Mouse (Mus musculus) hindbrain, embryonic 11.5 days (tissue): ENCODE measurements around the gene Bola1. TPM values are rescaled to one million over a fixed set of nuclear protein-coding genes. Genes with fewer than 3 reads are reported as not detected.
A peak's percentile ranks its signal among the peaks of the same experiment; 100 is the strongest.
"Not testable (repeated sequence)": the region's sequence is repeated elsewhere in the genome, so short reads cannot be mapped to it uniquely, and the experiment has no call there.

Experiments
- ATAC-seq: fragments of 200-750 bp; cut with Nextera tagmentation; 2 replicates; pipeline ENCODE4 v1.8.0; 2017; ENCODE audit warnings: mild to moderate bottlenecking, moderate TSS enrichment, moderate library complexity; ENCODE audit not compliant: low FRiP score
- DNase-seq: peaks from one replicate; pipeline ENCODE4 v3.0.0-alpha.2; 2015; ENCODE audit warnings: low spot score
- H3K27ac ChIP-seq: fragments of 300-500 bp; sonication (generic); 2 replicates; pipeline ENCODE4 v1.5.1; 2014; ENCODE audit warnings: mild to moderate bottlenecking, low read depth, low read length
- H3K27me3 ChIP-seq: fragments of 300-500 bp; sonication (generic); 2 replicates; pipeline ENCODE4 v1.6.1; 2014; ENCODE audit warnings: mild to moderate bottlenecking, low read length, moderate library complexity, mixed read lengths; ENCODE audit not compliant: control insufficient read depth, insufficient read depth
- H3K36me3 ChIP-seq: fragments of 300-500 bp; sonication (generic); 2 replicates; pipeline ENCODE4 v1.6.1; 2014; ENCODE audit warnings: mild to moderate bottlenecking, low read length, moderate library complexity, mixed read lengths; ENCODE audit not compliant: control insufficient read depth, insufficient read depth
- H3K4me1 ChIP-seq: fragments of 300-500 bp; sonication (generic); replicated peaks from 2 replicates; pipeline ENCODE4 v1.6.1; 2014; ENCODE audit warnings: low read length, mixed read lengths; ENCODE audit not compliant: control insufficient read depth, insufficient read depth
- H3K4me2 ChIP-seq: fragments of 300-500 bp; sonication (generic); replicated peaks from 2 replicates; pipeline ENCODE4 v1.6.1; 2014; ENCODE audit warnings: mild to moderate bottlenecking, low read depth, low read length
- H3K4me3 ChIP-seq: fragments of 300-500 bp; sonication (generic); 2 replicates; pipeline ENCODE4 v1.5.1; 2014; ENCODE audit warnings: low read depth, low read length
- H3K9ac ChIP-seq: fragments of 300-500 bp; sonication (generic); 2 replicates; pipeline ENCODE4 v1.6.1; 2014; ENCODE audit warnings: low read depth, low read length
- H3K9me3 ChIP-seq: fragments of 300-500 bp; sonication (generic); 2 replicates; pipeline ENCODE4 v1.6.1; 2016; ENCODE audit warnings: low read length; ENCODE audit not compliant: control insufficient read depth
- WGBS: fragments of 180-500 bp; shearing (Covaris S2); extraction: QIAGEN DNeasy Blood & Tissue Kit; methylation state at CpG from one replicate; pipeline ENCODE4 v1.1.7; 2014; 5-methylcytosine and 5-hydroxymethylcytosine counted together
- polyA plus RNA-seq: library from polyadenylated mRNA; unstranded; fragments of >200 nt; fragmentation: Nextera tagmentation; extraction: Ambion mirVana; gene quantifications from 2 replicates; pipeline ENCODE4 v1.2.1, GENCODE M21; 2014

Bola1 gene
- polyA plus RNA-seq, 1 experiment from 2014 or later = 73.3 TPM

DNA sequence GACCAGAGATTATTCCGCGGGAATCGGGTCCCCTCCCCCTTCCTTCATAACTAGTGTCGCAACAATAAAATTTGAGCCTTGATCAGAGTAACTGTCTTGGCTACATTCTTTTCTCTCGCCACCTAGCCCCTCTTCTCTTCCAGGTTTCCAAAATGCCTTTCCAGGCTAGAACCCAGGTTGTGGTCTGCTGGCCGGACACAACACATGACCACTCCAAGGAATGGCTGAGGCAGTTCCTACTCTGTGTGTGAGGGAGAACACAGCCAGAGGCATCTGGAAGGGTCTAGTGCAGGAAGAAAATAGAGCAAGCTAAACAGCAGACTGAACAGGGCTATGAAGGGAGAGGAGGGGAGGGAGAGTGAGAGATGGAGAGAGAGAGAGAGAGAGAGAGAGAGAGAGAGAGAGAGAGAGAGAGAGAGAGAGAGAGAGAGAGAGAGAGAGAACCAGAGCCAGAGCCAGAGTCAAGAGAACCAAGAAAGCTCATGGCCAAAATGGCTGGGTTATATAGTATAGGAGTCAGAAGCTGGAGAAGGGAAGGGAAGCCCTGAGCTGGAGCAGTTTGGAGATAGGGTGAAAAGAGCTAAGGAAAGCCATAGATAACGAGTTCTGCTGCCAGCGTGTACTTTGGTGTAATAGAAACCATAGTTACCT is 20.8 kb downstream of the Bola1 start:
- H3K4me2 ChIP-seq, DNase-seq, H3K27me3 ChIP-seq, H3K4me1 ChIP-seq, H3K36me3 ChIP-seq, H3K4me3 ChIP-seq, H3K9me3 ChIP-seq, H3K27ac ChIP-seq, ATAC-seq, H3K9ac ChIP-seq: not testable (repeated sequence)
- WGBS = 34% methylated on average over 6 of the region's 8 CpGs

DNA sequence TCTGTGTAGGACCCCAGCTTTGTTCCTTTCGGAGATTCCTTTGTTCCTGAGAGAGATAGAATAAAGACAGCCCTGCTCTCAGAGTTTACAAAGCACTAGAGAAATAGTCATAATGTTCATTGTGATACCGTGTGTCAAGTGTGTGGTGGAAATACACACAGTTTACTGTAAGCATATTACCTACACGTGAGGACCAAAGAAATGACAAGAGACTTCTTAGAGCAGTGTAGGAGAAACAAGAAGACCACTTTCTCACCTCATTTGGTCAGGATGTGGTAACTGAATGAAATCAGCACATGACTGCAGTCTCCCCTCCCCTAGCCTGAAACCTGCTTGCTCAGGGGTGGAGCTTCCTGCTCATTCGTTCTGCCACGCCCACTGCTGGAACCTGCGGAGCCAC is 21.3 kb downstream of the Bola1 start:
- no peak overlapping the region for H3K27ac ChIP-seq
- peaks cover 4% of the 10 kb centered on the region; the same call in 1 of the 2 replicates for H3K4me1 ChIP-seq
- no peaks in the 10 kb centered on the region for H3K27me3 ChIP-seq
- ATAC-seq (peak; percentile 12; the same call in 1 of the 2 replicates), DNase-seq (no peak)
- no peaks in the 10 kb centered on the region for H3K9me3 ChIP-seq
- H3K36me3 ChIP-seq = no peaks in the 10 kb centered on the region
- H3K4me2 ChIP-seq = peak overlapping the region; percentile 92
- 6% methylated on average over 6 of the region's 6 CpGs for WGBS
- H3K4me3 ChIP-seq = no peak overlapping the region
- peak overlapping the region; percentile 44 for H3K9ac ChIP-seq

DNA sequence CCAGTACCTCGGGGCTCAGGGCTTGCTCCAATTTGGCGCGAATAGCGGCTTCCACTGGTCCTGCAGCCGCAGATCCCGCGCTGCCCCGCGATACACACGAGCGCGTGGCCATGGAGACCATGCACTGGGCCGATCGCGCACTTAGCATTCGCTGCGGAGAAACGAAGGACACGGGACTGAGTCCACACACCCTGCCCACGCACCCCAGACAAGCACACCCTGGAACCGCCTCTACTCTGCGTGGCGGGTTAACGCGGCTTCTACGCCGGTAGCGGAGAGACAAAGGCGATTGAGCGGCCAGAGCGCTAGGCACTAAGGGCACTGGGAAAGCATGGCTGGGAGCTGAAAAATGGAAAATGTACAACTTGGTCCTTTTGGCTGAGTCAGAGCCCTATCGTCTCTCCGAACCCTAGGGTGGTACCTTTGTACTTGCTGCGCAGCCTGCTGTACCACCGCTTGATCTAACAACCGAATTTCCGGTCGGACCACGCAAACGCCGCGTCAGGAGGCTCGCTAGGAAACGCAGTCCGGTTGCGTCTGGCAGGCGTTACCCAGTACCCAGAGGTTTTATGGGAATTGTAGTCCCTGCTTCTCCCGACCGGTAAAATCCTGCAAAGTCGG is 22.3 kb downstream of the Bola1 start:
- Histone ChIP-seq H3K9me3 (no peaks in the 10 kb centered on the region), H3K4me2 (peak overlapping the region; percentile 92), H3K36me3 (no peaks in the 10 kb centered on the region), H3K9ac (peak overlapping the region; percentile 90), H3K4me1 (peaks cover 4% of the 10 kb centered on the region; the same call in 1 of the 2 replicates), H3K27me3 (no peaks in the 10 kb centered on the region), H3K27ac (peak overlapping the region; percentile 92), H3K4me3 (peak overlapping the region; percentile 61)
- DNase-seq (peak; percentile 90), ATAC-seq (peak; percentile 95)
- WGBS = under 1% methylated on average over 50 of the region's 50 CpGs

DNA sequence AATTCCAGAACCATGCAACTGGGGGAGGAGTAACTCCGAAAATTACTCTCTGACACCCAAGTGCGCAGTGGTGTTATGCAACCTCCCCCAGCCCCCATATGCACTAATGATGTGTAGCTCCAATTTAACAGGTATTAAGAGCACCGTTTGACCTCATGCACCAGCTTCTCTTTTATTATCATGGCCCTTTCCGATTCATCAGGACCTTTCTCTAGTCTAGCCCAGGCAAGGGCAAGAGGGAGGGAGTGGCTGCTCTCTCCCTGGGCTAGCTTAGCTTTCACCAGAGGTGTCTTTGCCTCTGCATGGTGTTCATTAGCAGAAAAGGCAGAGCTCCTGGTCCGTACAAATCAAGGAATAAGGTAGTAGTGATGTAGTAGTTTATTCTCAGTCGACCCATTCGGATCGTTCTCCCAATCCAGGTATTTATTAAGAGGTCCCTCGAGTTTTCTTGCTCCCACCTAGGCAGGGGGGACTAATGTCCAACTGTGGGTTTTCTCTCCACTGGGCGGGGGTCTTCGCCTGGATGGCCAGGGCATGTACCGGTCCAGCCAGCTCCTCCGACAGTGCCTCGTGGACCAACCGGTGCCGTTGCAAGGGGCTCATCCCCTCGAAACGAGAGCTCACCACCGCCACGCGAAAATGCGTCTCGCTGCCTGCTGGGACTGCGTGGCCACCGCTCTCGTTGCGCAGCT is 22.9 kb downstream of the Bola1 start:
- DNase-seq (no peak), ATAC-seq (peak; percentile 19; the same call in 1 of the 2 replicates)
- WGBS = 20% methylated on average over 27 of the region's 27 CpGs
- Histone ChIP-seq H3K4me1 (peaks cover 4% of the 10 kb centered on the region; the same call in 1 of the 2 replicates), H3K36me3 (no peaks in the 10 kb centered on the region), H3K27ac (peak overlapping the region; percentile 92), H3K4me3 (peak overlapping the region; percentile 61), H3K27me3 (no peaks in the 10 kb centered on the region), H3K9ac (peak overlapping the region; percentile 90), H3K9me3 (no peaks in the 10 kb centered on the region), H3K4me2 (peak overlapping the region; percentile 92)

DNA sequence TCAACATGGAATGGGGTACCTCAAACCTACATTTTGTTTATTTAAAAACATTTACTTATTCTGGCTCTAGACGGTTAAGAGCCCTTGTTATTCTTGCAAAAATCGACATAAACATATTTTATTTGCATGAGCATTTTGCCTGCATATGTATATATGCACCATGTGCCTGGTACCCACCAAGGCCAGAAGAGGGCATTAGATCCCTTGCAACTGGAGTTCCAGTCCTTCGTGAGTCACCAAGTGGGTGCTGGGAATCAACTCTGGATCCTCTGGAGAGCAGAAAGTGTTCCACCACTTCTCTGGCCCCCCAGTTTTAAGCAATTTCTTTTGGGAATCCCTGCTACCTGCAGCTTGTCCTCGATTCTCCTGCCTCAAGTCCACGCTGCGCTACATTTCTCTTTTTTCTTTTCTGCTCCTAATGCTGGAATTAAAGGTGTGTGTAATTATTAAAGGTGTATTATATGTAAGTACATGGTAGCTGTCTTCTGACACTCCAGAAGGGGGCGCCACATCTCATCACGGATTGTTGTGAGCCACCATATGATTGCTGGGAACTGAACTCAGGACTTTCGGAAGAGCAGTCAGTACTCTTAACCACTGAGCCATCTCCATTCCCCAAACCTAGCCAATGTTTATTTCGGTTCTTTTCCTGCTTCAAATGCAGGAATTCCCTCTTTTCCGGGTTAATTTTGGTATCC is 23.7 kb downstream of the Bola1 start:
- DNase-seq (no peak), ATAC-seq (no peak)
- Histone ChIP-seq H3K4me3 (no peak overlapping the region), H3K27ac (no peak overlapping the region), H3K9ac (no peak overlapping the region), H3K4me1 (peaks cover 4% of the 10 kb centered on the region; the same call in 1 of the 2 replicates), H3K9me3 (no peaks in the 10 kb centered on the region), H3K4me2 (no peak overlapping the region), H3K36me3 (no peaks in the 10 kb centered on the region), H3K27me3 (no peaks in the 10 kb centered on the region)
- WGBS = 95% methylated on average over 11 of the region's 11 CpGs

DNA sequence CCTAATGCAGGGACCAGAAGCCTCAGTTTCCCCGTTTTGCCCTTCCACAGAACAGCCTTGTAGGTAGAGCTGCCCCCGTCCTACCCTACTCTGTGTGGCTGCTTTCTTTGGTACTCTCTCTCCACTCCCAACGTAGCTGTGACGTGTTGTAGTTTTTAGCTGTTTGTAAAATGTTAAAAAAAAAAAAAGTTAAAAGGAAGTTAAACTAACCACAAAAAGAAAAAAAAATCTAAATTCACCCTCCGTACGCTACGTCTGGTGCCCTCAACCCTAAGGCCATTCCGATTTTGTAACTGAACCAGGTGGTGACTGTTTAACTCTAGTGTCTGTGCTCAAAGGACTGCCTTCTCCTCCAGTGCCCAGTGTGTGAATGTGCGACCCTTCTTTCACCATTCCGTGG is 24.5 kb downstream of the Bola1 start:
- Histone ChIP-seq H3K36me3 (no peaks in the 10 kb centered on the region), H3K9me3 (no peaks in the 10 kb centered on the region), H3K4me2 (no peak overlapping the region), H3K4me3 (no peak overlapping the region), H3K27me3 (no peaks in the 10 kb centered on the region), H3K27ac (no peak overlapping the region), H3K4me1 (peaks cover 4% of the 10 kb centered on the region; the same call in 1 of the 2 replicates), H3K9ac (no peak overlapping the region)
- DNase-seq = no peak
- 88% methylated on average over 10 of the region's 10 CpGs for WGBS
- ATAC-seq = no peak

DNA sequence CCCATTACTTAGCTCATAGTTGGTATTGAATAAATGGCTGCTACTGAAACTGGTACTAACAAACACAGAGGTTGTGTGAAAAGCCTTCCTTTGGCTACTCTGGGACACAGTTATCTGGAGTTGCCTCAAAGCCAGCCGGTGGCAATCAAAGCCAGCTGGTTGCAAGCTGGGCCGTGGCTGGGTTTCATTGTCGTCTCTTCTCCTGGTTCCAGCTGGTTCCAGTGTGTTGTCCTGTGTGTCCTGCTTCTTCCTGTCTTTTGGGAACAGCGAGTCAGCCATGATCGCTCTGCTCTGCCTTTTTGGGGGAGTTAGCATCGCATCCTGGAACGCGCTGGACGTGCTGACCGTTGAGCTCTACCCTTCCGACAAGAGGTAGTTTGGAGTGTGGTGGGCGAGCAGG is 26.5 kb downstream of the Bola1 start:
- Histone ChIP-seq H3K27me3 (no peaks in the 10 kb centered on the region), H3K4me2 (no peak overlapping the region), H3K9me3 (no peaks in the 10 kb centered on the region), H3K9ac (no peak overlapping the region), H3K4me3 (no peak overlapping the region), H3K4me1 (peaks cover 4% of the 10 kb centered on the region; the same call in 1 of the 2 replicates), H3K36me3 (no peaks in the 10 kb centered on the region), H3K27ac (no peak overlapping the region)
- no peak for DNase-seq
- WGBS = 66% methylated on average over 12 of the region's 12 CpGs
- no peak for ATAC-seq

DNA sequence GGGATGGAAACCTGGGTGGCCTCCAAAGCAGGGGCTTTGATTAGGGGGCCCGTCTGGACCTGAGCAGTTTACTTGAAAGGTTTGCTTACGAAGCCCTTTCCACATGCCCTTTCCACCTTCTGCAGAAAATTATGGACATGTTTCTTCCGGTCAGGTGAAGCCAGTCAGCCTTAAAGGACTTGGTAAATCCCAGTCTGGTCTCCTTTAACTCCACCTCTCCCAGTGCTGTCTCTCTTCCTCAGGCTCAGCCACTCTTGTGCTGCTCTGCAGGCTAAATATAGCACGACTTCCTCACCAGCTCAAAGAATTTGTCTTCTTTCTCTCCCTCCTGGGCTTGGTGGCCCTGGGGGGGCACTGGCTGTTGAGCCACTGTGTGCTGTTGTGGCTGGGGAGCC is 37.1 kb downstream of the Bola1 start:
- Histone ChIP-seq H3K4me1 (peaks cover 9% of the 10 kb centered on the region; the same call in 1 of the 2 replicates), H3K27me3 (0 out of 2 replicates have a peak, but pooled peaks cover 2% of the 10 kb centered on the region), H3K27ac (no peak overlapping the region), H3K9me3 (no peaks in the 10 kb centered on the region), H3K9ac (no peak overlapping the region), H3K36me3 (no peaks in the 10 kb centered on the region; the same call in 1 of the 2 replicates), H3K4me2 (no peak overlapping the region), H3K4me3 (no peak overlapping the region)
- 34% methylated on average over 4 of the region's 4 CpGs for WGBS
- no peak for ATAC-seq
- DNase-seq = no peak
